Comparison of ENCODE assay signal across 30 mouse cellular contexts in the genomic region with DNA sequence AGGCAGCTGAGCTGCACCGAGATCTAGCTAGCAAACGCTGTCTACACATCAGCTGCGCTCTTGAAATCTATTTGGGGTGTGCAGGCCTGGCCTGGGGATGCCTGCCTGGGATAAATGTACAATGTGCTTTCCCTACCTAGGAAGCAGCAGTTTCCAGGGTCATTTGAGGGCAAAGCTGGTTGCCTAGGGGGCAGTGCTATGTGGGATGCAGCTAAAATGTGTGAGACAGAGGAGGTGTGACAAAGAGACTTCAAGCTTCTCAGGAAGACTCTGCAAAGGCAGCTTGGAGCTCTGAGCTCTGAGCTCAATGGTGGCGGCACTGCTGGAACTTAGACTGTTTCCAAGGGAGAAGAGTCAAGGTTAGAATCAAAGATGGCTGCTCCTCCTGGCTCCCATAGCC. TPM values are rescaled to one million over a fixed set of nuclear protein-coding genes. Genes with fewer than 3 reads are reported as not detected.
DNase-seq lines count a peak whose midpoint lies in the region; ATAC-seq lines count a peak whose summit lies in the region.
"Had no signal": no experiment of that assay in that cellular context is flagged by ENCODE, and none has a peak within 500 bp of the region (broad histone marks: within the 10 kb centered on the region; RNA-seq: fewer than 3 reads in every experiment).

No protein-coding gene starts in this region.

- no peak overlapping the region for H3K9ac ChIP-seq in midbrain, embryonic 14.5 days (replicated peaks; ENCODE audit: low read length)
- H3K9ac ChIP-seq: embryonic facial prominence, embryonic 13.5 days; forebrain, embryonic 13.5 days; neural tube, embryonic 13.5 days had no signal

- WGBS in midbrain, embryonic 14.5 days: 77% methylated on average over 4 of the region's 4 CpGs

- ATAC-seq in midbrain, embryonic 14.5 days (ENCODE audit: low FRiP score, low TSS enrichment): no peak
- ATAC-seq: forebrain, embryonic 13.5 days; intestine, postnatal 0 days; midbrain, embryonic 16.5 days; Patski had no signal

- intact Hi-C loops in left cerebral cortex, postnatal 4 days (cut with DNase I): no loop called here

- no peak overlapping the region for H3K27ac ChIP-seq in midbrain, embryonic 14.5 days (replicated peaks; ENCODE audit: low read depth, low read length)
- H3K27ac ChIP-seq: embryonic facial prominence, embryonic 13.5 days; forebrain, embryonic 13.5 days; hindbrain, embryonic 10.5 days; limb, embryonic 10.5 days; neural tube, embryonic 13.5 days had no signal

- no peak overlapping the region for H3K4me3 ChIP-seq in midbrain, embryonic 14.5 days (replicated peaks; ENCODE audit: low read depth, low read length)
- H3K4me3 ChIP-seq: embryonic facial prominence, embryonic 13.5 days; erythroblast, embryonic 14.5 days; forebrain, embryonic 13.5 days; heart, embryonic 10.5 days; hindbrain, embryonic 10.5 days; limb, embryonic 10.5 days; myocyte; neural tube, embryonic 13.5 days had no signal

- DNase-seq in left cerebral cortex, adult 18-20 months (ENCODE audit: low spot score in 2 of 2): peak; percentile 12 to 45
- DNase-seq in left cerebral cortex, postnatal 4 days: no peak
- peak; percentile 17 to 39 for DNase-seq in frontal cortex, postnatal 10 days (ENCODE audit: low spot score in 2 of 2)
- peak; percentile 43 to 55 for DNase-seq in left cerebral cortex, adult 9 months (ENCODE audit: low spot score in 2 of 2)
- peak; percentile 41 for DNase-seq in telencephalon, adult 2 months (ENCODE audit: low read depth, low spot score)
- no peak for DNase-seq in midbrain, embryonic 14.5 days
- no peak for DNase-seq in thymus, adult 18-20 months
- DNase-seq: B cell, adult 2 months; cerebellum, adult 18-20 months; cerebellum, postnatal 25 days; heart, postnatal 10 days; kidney, postnatal 36 days; liver; lung, postnatal 4 days; retina, postnatal 1 day; spleen, adult 18-20 months; thymus, postnatal 25 days had no signal

- H3K4me1 ChIP-seq in midbrain, embryonic 14.5 days (ENCODE audit: control insufficient read depth, insufficient read depth, low read length): no peaks in the 10 kb centered on the region
- H3K4me1 ChIP-seq: embryonic facial prominence, embryonic 13.5 days; forebrain, embryonic 13.5 days; limb, embryonic 10.5 days; neural tube, embryonic 13.5 days had no signal

- no peaks in the 10 kb centered on the region for H3K36me3 ChIP-seq in midbrain, embryonic 14.5 days (ENCODE audit: control insufficient read depth, insufficient read depth, low read length)
- H3K36me3 ChIP-seq: embryonic facial prominence, embryonic 13.5 days; G1E; heart, embryonic 10.5 days; hindbrain, embryonic 10.5 days; limb, embryonic 10.5 days; neural tube, embryonic 13.5 days had no signal

- no peaks in the 10 kb centered on the region for H3K27me3 ChIP-seq in midbrain, embryonic 14.5 days (ENCODE audit: control insufficient read depth, insufficient read depth, low read length)
- H3K27me3 ChIP-seq: CH12.LX; embryonic facial prominence, embryonic 13.5 days; forebrain, embryonic 13.5 days; neural tube, embryonic 13.5 days; Patski had no signal

- H3K9me3 ChIP-seq in midbrain, embryonic 14.5 days (ENCODE audit: control insufficient read depth, low read length): no peaks in the 10 kb centered on the region
- H3K9me3 ChIP-seq: embryonic facial prominence, embryonic 13.5 days; forebrain, embryonic 13.5 days; G1E; heart, embryonic 10.5 days; hindbrain, embryonic 10.5 days; limb, embryonic 10.5 days; neural tube, embryonic 13.5 days had no signal

- no peak overlapping the region for H3K4me2 ChIP-seq in midbrain, embryonic 14.5 days (ENCODE audit: low read length)
- H3K4me2 ChIP-seq: embryonic facial prominence, embryonic 13.5 days; forebrain, embryonic 13.5 days; neural tube, embryonic 13.5 days had no signal

RNA-seq across cellular contexts. Expression of a gene that starts 30.2 kb away (rescaled TPM):
- 10 to 100 TPM; 48.5 to 54.7 TPM for total RNA-seq in left cerebral cortex, adult 18-20 months (2021)
- 10 to 100 TPM; 78.6 to 83.1 TPM for total RNA-seq in left cerebral cortex, postnatal 4 days (2021)
- 23.4 and 28.0 TPM in 2 replicates for polyA plus RNA-seq in midbrain, embryonic 14.5 days (2014; fragmentation: Nextera tagmentation; extraction: Ambion mirVana)

Comparison
In these comparisons a context has a peak if more than half of its experiments do, and no peak if none do; other contexts are left out.
1. DNase-seq: peak in left cerebral cortex, adult 18-20 months (2 of 2), frontal cortex, postnatal 10 days (2 of 2), left cerebral cortex, adult 9 months (2 of 2) and telencephalon, adult 2 months (single experiment); none in left cerebral cortex, postnatal 4 days (single experiment), midbrain, embryonic 14.5 days (single experiment) and thymus, adult 18-20 months (0 of 2).